Mouse (Mus musculus) heart, adult 2 months (tissue): ENCODE measurements around the gene Pole.

Source experiments
- CTCF ChIP-seq: fragments of 200-600 bp; IDR thresholded peaks from 2 replicates; pipeline ENCODE4 v1.8.1; 2022; ENCODE audit warnings: antibody characterized with exemption, mild to moderate bottlenecking, moderate library complexity
- EP300 ChIP-seq: fragments of 200-500 bp; IDR thresholded peaks from 2 replicates; pipeline ENCODE4 v1.6.1; 2011; ENCODE audit warnings: low read depth, low read length, control low read depth; ENCODE audit not compliant: insufficient read depth
- POLR2A ChIP-seq: fragments of 200-500 bp; IDR thresholded peaks from 2 replicates; pipeline ENCODE4 v1.6.1; 2011; ENCODE audit warnings: mild to moderate bottlenecking, low read depth, low read length, control low read depth; ENCODE audit not compliant: insufficient read depth

GRCm38 (mm10) chr5:110362813-110363178, 76.7 kb downstream of the Pole start:
- TF ChIP-seq CTCF (no peak), POLR2A (no peak), EP300 (no peak)
